Mouse (Mus musculus): ENCODE results near the gene Msantd1.
A peak's percentile ranks its signal among the peaks of the same experiment; 100 is the strongest.
"Not testable (repeated sequence)": the region's sequence is repeated elsewhere in the genome, so short reads cannot be mapped to it uniquely, and the experiment has no call there.

Gene Msantd1

GRCm38 (mm10) chr5:34907910-34908725 is at the start of gene Msantd1:
Gene Msantd1 (plus strand): TSS chr5:34908012.
- no peak for DNase-seq

GRCm38 (mm10) chr5:34865367-34865766 is 42.4 kb upstream of the Msantd1 start:
- no peak for DNase-seq

GRCm38 (mm10) chr5:34880307-34880706 is 27.5 kb upstream of the Msantd1 start:
- DNase-seq = not testable (repeated sequence)

- DNase-seq = no peak
These were observed 26.8 kb upstream of the Msantd1 start for GRCm38 (mm10) chr5:34881023-34881422.

GRCm38 (mm10) chr5:34885250-34885649 is 22.6 kb upstream of the Msantd1 start:
- DNase-seq = no peak

- no peak for DNase-seq
These were observed 18.6 kb upstream of the Msantd1 start for GRCm38 (mm10) chr5:34889252-34889651.

- DNase-seq = no peak
These were observed 10.9 kb upstream of the Msantd1 start for GRCm38 (mm10) chr5:34896697-34897453.

- peak; percentile 24 for DNase-seq
These were observed 7.9 kb upstream of the Msantd1 start for GRCm38 (mm10) chr5:34899787-34900469.

- no peak for DNase-seq
These were observed 5.4 kb upstream of the Msantd1 start for GRCm38 (mm10) chr5:34902371-34902770.

- peak; percentile 38 for DNase-seq
These were observed 4.9 kb upstream of the Msantd1 start for GRCm38 (mm10) chr5:34902811-34903385.

- DNase-seq = no peak
These were observed 3.4 kb upstream of the Msantd1 start for GRCm38 (mm10) chr5:34904412-34904811.

GRCm38 (mm10) chr5:34907230-34907629 is 582 bp upstream of the Msantd1 start:
- DNase-seq = no peak

GRCm38 (mm10) chr5:34908726-34909633 is 1.2 kb downstream of the Msantd1 start:
- DNase-seq = no peak

GRCm38 (mm10) chr5:34909634-34910503 is 2.1 kb downstream of the Msantd1 start:
- no peak for DNase-seq

- DNase-seq = no peak
These were observed 2.6 kb downstream of the Msantd1 start for GRCm38 (mm10) chr5:34910504-34910815.

- DNase-seq = peak; percentile 74
These were observed 8.0 kb downstream of the Msantd1 start for GRCm38 (mm10) chr5:34915801-34916200.

- DNase-seq = peak; percentile 20
These were observed 9.4 kb downstream of the Msantd1 start for GRCm38 (mm10) chr5:34917234-34917655.

- DNase-seq = no peak
These were observed 11.0 kb downstream of the Msantd1 start for GRCm38 (mm10) chr5:34918785-34919184.

GRCm38 (mm10) chr5:34922531-34922930 is 14.7 kb downstream of the Msantd1 start:
- no peak for DNase-seq

- DNase-seq = no peak
These were observed 16.1 kb downstream of the Msantd1 start for GRCm38 (mm10) chr5:34923920-34924319.

- no peak for DNase-seq
These were observed 16.7 kb downstream of the Msantd1 start for GRCm38 (mm10) chr5:34924519-34924918.
